Mouse (Mus musculus): Measurements from ENCODE around the gene Sntb2.
"Not testable (repeated sequence)": the region's sequence is repeated elsewhere in the genome, so short reads cannot be mapped to it uniquely, and the experiment has no call there.

Sntb2 gene

DNA sequence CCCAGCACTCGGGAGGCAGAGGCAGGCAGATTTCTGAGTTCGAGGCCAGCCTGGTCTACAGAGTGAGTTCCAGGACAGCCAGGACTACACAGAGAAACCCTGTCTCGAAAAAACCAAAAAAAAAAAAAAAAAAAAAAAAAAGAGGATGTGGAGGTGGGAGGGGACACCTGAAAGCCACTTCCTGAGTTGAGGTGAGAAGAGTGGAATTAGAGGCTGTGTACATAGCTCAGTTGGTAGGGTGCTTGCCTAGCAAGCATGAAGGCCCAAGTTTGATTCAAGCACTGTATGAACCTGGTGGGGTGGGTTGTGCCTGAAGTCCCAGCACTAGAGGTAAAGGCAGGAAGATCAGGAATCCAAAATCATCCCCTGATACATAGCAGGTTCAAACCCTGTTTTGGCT lies 38.0 kb downstream of the Sntb2 start:
- not testable (repeated sequence) for DNase-seq

DNA sequence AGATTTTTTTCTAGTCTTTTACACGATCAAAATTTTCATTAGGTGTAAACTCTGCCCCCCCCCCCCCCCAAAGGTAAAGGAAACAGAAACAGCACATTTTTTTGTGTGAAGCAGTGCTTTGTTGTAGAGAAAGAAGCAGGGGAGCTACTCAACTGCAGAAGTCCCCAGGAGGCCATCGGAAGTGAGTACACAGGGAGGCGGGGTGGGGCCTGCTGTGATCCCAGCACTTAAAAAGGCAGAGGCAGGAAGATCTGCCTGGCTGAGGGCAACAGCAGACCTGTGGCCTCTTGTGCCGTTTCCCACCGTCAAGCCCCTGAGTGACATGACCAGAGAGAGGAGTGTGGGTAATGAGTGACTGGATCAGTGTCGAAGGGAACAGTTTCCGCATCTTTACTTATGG lies 39.2 kb downstream of the Sntb2 start:
- no peak for DNase-seq

DNA sequence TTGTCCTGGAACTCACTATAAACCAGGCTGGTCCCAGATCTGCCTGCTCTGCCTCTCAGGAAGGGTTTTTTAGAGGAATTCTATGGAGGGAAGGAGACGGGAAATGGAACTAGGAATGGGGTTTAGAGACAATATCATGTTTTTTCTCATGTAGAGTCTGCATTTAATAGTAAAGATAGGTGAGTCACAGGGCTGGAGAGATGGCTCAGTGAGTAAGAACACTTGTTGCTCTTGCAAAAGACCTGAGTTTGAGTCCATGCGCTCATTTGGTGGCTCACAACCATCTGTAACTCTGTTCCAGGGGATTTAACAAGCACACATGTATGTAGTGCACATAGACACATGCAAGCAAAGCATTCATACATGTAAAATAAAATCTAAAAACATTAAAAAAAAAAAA lies 40.2 kb downstream of the Sntb2 start:
- DNase-seq: no peak

DNA sequence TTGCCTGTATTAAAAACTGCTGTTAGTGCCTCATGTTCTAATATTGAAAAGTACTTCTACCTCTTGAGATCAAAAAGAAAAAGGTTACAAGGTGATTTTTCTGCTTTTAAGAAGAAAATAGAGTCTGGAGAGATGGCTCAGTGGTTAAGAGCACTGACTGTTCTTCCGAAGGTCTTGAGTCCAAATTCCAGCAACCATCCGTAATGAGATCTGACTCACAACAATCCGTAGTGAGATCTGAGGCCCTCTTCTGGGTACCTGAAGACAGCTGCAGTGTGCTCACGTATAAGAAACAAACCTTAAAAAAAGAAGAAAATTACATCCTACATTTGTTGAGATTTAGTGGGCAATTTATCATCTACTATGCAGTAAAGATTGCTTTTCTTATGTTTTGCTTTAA lies 40.9 kb downstream of the Sntb2 start:
- DNase-seq: no peak

DNA sequence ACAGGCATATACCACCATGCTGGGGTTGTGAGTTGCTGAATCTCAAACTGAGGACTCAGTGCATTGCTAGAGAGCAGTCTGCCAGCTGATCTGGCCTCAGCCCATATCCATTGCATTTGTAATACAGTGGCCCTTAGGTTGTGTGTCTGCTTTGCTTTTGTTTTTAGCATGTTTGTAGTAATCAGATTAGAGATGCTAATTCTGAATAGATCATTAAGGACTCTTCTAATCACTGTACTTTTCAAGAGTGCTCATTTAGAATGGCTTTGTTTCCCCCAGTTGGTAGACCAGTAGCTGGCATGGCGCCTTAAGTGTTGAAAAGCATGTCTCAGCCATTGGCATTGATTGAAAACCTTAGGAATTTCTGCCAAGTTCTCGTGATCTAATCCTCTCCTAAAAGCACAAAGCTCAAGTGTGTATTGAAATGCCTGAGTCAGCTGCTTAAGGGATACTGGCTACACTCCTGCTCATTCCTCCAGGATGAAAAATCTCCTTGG lies 43.3 kb downstream of the Sntb2 start:
- no peak for DNase-seq

DNA sequence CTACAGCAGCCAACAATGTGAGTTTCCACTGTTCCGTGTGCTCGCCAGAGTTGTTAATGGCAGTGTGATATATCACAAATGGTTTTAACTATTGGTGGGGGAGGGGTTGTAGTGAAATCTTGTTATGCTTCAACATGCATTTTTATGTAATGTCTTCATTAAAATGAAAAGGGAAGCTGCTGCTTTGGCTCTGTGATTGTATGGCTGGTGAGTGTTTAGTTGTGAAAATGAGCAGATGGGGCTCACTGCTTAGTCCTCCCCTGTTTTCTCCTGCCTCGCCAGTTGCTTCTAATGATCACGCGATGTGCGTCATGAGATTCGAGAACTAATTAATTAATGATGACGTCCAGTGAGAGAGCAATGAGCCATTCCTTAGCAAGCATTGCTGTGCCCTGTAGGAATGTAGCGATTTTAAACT lies 49.9 kb downstream of the Sntb2 start:
- no peak for DNase-seq

DNA sequence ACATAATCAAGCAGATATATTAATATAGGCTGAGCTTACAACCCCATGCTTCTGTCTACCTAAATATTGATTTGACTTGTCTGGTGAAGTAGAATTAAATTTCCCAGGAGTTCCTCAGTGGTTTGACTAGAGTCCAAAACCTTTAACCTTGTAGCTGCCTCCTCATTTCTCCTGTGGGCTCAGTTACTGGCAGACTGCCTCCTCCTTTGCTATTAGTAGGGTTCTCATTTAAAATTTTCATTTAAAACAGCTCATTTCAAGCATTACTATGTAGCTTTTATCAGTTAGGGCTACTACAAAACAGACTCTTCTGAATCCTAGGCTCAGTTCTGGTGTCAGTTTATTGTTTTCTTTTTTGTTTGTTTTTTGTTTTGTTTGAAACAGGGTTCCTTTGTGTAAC lies 50.4 kb downstream of the Sntb2 start:
- DNase-seq: no peak

DNA sequence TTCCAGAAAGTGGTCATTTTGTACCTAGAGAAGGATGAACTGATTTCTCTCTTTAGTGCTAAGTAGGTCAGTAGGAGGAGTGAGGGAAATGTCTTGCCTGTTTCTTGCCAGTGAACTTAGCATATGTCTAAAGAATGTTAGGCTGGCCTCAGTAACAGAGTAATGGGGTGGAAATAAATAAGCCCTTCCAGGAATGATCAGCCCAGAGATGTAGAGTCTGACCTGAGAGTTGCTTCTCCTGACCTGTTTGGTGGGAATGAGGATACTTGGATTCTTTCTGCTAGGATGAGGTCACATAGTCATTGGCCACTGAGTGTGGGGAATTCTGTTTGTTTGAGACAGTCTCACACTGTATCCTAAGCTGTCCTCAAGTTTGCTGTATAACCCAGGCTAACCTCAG lies 52.0 kb downstream of the Sntb2 start:
- DNase-seq: no peak

DNA sequence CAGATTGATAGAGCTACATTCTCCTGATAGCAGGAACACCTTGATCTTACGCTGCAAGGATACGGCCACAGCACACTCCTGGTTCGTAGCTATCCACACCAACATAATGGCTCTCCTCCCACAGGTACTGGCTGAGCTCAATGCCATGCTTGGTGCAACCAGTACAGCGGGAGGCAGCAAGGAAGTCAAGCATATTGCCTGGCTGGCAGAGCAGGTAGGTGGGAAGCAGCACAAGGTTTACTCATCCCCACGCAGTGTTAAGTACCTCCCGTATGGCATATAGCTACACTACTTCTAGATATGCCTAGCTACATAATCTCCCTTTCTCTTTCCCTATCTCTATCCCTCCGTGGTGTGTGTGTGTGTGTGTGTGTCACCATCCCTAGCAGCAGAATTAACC lies 55.8 kb downstream of the Sntb2 start:
- DNase-seq: no peak

DNA sequence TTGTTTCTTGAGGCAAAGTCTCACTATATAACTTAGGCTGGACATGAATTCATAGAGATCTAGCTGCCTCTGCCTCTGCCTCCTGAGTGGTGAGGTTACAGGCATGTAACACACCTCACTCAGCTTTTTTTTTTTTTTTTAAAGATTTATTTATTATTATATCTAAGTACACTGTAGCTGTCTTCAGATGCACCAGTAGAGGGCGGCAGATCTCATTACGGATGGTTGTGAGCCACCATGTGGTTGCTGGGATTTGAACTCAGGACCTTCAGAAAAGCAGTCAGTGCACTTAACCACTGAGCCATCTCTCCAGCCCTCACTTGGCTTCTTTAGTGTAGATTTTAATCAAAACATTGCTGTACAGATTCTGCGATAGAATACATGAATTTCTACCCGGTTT lies 60.8 kb downstream of the Sntb2 start:
- not testable (repeated sequence) for DNase-seq

DNA sequence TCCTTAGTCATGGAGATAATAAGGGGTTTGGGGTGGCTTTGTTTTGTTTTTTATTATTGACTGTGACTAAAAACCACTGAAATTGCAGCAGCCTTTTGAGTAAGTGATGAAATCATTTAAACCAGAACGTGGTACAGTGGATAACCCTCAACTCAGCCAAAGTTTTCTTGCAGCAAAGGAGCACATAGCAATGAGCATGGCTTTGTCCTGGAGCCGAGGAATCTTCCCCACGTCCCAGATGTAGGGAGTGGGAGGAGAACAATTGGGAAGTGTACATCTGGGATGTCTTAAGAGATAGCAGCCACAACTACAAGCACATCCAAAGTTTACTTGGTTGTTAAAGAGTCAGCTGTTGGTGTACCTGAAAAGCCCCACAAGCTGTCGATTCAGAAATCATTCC lies 61.9 kb downstream of the Sntb2 start:
- no peak for DNase-seq

DNA sequence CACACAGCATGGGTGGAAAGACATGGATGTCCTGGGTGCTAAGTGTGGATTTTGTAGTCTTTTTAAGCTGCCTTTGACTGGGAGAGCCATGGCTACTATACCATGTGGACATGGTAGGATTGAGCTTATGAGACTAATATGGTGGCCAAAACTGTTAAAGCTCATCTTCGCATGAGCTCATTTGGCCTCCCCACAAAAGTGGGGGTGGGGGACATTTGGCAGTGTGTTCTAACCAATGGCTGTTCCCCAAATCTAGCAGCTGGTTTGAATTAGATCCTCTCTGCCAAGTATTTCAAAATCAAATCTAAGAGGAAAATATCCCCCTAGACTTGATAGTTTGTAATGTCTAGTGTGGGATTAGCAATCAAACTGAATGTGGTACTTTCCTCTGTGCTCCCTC lies 63.5 kb downstream of the Sntb2 start:
- no peak for DNase-seq

DNA sequence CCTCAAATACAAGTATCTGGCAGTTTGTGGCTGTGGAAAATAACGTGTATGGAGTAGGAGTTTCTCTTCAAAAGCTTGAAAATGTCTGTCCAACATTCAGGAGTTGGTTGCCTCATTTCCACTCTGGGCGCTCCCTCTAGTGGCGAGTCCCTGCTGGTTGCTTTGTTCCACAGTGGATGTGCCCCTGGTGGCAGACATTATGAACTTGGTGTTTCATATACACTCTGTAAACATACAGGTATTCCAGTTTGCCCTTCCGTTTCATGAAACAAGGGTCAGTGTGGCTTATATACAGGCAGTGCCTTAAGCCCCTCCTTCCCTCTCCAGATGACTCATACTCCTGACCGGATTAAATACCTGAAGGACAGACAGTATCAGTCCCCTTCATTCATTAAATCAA lies 67.0 kb downstream of the Sntb2 start:
- DNase-seq: peak; percentile 65

DNA sequence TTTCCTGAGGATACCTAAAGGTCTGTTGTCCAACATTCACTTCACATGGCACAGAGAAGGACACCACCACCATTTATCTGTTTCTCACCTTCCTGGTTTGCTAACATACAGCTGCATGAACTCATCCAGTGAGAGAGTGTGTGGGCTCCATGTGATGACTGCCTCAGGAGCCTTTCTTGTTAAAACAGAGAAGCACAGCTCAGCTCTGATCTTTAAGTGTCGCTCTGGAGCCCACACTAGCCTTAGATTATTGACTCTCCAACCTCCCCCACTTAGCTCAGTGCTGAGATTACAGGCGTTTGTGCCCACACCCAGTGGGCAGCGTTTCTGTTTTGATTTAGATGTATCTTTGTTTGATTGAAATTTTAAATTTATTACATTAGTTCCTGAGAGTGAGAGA lies 72.2 kb downstream of the Sntb2 start:
- DNase-seq: no peak

DNA sequence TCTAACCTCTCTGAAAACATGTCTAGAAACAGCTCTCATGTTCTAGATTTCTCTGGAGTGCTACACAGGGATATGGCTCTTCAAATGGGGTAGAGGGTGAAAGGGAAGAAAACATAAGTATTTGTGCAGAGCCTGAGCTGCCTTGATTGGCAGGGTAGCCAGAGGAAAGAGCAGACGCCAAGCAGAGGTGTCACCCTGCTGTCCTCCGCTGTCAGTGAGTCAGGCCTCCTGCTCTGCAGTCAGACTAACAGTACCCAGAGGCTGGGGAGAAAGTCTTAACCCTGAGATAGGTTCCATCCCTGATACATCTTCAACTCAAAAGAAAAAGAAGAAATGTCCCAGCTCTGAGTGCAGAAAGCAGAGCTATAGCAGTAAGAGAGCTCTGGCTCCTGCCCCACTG lies 77.1 kb downstream of the Sntb2 start:
- DNase-seq: no peak

DNA sequence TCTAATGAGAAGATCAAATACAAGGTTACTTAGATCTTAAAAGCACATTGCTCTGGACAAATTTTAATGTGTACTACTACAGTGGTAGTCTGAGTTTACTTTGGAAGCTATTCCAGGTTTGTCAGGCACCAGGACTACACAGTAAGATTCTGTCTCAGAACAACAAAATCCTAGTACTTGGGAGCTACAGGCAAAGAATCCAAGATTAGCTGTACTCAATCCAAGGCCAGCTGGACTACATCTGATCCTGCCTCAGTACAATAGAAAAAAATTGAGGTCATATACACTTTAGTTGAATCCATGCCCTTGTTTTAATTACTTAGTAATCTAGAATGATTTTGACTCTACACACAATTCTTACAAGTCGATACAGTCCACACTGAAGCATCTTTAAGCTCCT lies 79.4 kb downstream of the Sntb2 start:
- no peak for DNase-seq

DNA sequence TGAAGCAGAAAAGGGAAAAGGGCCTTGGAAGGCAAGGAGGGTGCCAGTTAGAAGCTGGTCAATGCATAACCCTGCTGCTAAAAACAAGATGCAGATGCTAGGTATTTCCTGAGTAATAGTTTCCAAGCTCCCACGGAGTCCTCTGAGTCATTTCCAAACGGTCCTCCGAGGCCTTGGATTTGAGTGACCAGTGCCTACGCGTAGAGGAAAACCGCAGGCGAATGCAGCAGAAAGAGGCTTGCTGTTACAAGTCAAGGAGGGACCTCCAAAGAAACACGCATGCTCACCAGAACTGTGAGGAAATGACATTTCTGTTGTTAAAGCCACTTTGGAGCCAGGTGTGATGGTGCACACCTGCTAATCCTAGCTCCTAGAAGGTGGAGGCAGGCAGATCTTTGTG lies 87.9 kb downstream of the Sntb2 start:
- DNase-seq: no peak

DNA sequence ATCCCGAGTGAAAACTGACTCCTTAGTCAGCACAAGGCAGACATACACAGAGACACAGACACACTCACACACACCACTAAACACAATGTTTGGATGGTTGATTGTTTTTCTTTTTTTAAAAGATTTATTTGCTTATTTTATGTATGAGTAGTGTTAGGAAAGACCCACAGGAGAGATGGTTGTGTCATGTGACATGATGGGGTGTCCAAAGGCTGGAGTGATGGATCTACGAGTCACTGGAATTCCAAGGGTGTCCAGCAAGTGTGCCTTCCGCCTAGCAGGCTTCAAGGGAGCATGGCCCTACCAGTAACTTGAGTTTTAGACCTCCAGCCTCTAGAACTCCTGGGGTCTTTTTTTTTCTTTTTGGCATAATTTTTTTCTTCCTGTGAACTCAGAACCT lies 93.8 kb downstream of the Sntb2 start:
- DNase-seq: no peak

DNA sequence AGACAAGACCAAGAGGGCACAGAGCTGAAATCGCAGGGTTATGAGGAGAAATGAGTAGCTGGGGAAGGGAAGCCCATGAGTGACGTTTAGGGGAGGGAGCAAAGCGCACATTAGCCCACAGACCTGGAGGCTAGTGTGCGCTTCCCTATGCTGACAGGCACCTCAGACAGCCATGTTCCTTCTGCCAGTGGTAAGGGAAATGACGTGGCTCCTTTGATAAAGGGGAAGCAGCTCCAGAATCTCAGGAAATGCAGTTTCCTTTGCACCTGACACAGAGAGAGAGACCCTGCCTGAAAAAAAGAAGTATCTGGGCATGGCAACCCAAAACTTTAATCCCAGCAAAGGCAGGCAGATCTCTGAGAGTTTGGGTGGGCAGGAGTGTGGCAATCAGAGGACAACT lies 94.5 kb downstream of the Sntb2 start:
- no peak for DNase-seq

DNA sequence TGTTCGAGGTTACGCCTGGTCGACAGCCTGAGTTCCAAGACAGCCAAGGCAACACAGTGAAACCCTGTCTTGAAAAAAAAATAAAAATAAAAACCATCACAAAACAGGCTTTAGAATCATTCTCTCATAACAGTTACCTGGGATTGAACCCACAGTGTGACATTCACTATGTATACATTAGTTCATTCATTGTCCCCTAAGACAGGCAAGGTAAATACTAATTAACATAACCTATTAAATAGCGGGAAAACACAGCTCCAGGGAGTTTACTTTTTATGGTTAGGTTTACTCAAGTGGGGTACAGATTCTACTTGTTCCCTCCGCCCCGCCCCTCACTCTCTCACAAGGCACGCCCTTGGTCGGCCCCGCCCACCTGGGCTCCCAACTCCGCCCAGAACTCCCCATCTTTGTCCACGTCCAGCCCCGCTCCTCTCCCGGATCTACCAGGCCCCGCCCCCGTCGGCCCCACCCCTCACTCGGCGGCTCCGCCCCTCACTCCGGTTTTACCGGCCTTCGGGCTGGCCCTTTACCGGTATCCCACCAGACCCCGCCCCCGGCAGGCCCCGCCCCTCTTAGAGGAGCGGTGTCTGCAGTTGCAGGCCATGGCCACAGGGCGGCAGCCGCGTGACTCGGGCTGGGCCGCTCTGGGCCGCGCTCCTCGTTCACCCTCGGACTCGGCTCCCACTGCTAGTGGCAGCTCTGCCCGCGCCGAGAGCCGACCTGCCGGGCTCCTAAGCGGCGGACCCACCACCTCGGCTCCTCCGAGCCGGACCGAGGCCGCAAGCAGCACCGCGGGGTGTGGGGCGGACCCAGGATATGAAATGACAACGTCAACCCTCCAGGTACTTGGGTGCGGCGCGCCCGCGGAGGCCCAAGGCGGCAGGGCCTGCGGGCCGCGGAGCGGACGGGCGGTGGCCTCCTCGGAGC lies 95.4 kb downstream of the Sntb2 start, which contains the start of gene Vps4a:
Gene Vps4a (plus strand): TSS at position 573 of the 927 bp plus-strand sequence.
- DNase-seq: peak; percentile 94

DNA sequence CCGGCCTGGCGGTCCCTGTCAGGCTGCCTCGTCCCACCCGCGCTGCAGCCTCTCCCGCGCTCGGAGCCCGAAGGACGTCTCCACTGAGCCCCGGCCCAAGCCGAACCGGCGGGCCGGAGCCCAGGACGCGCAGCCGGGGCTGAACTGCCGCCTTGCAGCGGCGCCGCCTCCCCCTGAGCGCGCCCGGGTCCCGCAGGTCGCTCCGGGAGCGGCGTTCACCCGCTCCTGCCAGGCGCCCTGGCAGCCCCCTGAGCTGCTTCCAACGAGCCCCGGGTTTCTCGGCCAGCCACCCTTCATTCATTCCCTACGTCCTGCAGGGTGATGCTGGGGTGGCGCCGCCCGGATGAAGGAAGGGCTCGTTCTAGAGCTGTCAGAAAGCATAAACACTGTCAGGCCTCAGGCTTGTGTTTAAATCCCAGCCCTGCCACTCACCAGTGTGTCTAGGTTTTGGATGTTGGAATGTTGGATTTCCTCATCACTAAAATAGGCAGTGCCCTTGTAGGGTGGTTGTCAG lies 96.1 kb downstream of the Sntb2 start:
- DNase-seq: no peak

DNA sequence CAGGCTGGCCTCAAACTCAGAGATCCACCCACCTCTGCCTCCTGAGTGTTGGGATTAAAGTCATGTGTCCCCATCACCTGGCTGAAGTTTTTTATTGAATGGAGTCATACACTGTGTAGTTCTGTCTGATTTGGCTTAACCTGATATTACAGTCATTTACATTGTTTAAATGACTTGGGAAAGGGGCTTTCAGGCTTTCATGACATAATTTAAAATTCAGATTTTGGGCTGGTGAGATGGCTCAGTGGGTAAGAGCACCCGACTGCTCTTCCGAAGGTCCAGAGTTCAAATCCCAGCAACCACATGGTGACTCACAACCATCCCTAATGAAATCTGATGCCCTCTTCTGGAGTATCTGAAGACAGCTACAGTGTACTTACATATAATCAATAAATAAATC lies 98.1 kb downstream of the Sntb2 start:
- not testable (repeated sequence) for DNase-seq

DNA sequence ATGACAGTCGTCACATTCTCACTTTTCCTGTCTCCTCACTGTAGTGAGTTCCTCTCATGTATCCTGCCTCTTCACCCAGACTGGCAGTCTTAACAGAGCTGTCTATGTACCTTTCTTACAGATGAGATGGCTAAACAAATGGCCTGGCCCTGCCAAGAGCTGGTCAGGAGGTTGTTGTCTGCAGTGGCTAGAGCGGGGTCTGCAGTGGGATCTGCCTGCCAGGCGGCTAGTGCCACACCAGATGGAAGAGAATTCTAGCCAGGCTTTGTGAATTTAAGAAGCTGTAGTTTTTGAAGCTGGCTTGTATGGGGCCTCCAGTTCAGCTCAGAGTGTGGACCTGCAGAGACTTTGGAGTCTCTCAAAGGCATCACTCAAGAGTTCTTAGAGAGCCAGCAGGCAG lies 100.1 kb downstream of the Sntb2 start:
- no peak for DNase-seq

DNA sequence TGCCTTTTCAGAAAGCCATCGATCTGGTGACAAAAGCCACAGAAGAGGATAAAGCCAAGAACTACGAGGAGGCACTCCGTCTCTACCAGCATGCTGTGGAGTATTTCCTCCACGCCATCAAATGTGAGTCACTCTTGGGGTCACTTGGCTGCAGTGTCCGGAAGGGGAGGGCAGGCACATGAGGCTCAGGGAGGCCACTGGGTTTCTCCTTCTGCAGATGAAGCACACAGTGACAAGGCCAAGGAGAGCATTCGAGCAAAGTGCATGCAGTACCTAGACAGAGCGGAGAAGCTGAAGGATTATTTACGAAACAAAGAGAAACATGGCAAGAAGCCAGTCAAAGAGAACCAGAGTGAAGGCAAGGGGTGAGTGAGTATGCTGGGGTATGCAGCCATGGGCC lies 101.1 kb downstream of the Sntb2 start:
- DNase-seq: no peak

DNA sequence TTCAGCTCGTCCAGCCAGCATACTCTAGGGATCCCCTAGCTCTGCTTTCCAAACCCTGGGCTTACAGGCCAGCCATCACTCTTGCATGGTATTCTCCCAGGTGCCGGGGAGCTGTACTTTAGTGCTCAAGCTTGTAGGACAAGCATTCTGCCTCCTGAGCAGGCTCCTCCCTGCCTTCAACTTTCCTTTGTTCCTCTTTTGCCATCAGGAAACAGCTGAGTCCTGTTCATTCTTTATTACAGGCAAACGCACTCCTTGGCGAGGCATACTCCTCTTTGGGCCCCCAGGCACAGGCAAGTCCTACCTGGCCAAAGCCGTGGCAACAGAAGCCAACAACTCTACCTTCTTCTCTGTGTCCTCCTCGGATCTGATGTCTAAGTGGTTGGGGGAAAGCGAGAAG lies 105.1 kb downstream of the Sntb2 start:
- DNase-seq: no peak
